Mouse (Mus musculus) Muller cell, postnatal 12 days (primary cell): ENCODE data around the gene Camsap2.
A peak's percentile ranks its signal among the peaks of the same experiment; 100 is the strongest.

Experiments used
- DNase-seq: peaks from one replicate; pipeline ENCODE4 v3.0.0-alpha.2; 2015; ENCODE audit errors: inconsistent ontology term

Gene Camsap2

DNA sequence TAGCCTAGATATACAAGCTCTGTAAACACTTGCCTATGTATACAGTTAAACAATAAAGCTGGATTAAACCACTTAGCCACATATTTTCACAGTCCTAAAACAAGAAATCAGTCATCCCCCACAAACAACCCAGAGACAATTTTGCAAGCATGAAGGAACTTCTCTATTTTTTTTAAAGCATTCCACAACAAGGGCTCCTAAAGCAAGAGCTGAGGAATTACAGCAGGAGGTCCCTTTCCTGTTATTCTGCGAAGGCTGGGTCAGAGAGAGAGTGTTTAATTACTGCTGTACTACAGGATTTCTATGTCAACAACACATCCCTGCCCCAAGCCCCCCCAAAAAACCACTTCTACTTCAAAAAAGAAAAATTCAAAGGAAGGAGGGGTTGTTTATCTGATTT lies 1.6 kb downstream of the Camsap2 start:
- DNase-seq = no peak

GRCm38 (mm10) chr1:136343727-136344126 lies 2.2 kb downstream of the Camsap2 start:
- DNase-seq = no peak

GRCm38 (mm10) chr1:136340541-136340940 lies 5.4 kb downstream of the Camsap2 start:
- no peak for DNase-seq

GRCm38 (mm10) chr1:136334743-136335142 lies 11.2 kb downstream of the Camsap2 start:
- no peak for DNase-seq

DNA sequence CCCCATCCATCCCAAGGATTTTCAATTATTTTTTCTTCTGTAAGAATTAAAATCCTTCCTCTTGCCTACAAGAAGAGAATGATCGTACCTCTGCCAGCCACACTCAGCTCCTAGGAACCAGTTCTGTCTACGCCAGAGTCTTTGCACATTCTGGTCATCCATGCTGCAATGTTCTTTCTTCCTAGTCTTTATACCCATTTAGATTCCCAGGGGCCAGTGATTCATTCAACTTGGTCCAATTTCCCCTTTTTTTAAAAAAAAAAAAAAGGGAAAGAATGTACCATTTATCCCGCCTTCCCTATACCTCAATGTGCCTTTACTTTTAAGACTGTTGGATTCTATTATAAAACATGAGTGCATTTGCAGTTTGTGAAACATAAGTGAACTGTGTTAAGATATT lies 12.4 kb downstream of the Camsap2 start:
- no peak for DNase-seq

GRCm38 (mm10) chr1:136333071-136333470 lies 12.8 kb downstream of the Camsap2 start:
- no peak for DNase-seq

DNA sequence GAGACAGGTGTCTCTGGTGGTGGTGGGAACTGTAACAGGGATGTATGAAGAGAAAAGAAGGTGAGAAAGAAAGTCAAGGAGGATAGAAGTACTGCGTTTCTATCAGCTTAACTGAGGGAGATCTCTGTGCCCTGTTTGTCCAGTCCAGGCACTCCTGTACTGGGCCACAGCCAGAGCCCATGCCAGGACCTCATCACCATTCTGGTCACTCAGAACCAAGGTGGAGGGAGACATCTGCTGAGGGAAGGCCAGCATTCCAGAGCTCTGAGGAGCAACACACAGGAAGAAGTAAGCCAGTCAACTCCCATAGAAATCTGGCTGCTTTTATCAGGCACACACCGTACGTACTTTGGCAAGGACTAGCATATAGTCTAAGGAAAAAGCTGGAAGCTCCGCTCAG lies 14.1 kb downstream of the Camsap2 start:
- no peak for DNase-seq

- no peak for DNase-seq
These were observed 16.5 kb downstream of the Camsap2 start for GRCm38 (mm10) chr1:136329426-136329825.

DNA sequence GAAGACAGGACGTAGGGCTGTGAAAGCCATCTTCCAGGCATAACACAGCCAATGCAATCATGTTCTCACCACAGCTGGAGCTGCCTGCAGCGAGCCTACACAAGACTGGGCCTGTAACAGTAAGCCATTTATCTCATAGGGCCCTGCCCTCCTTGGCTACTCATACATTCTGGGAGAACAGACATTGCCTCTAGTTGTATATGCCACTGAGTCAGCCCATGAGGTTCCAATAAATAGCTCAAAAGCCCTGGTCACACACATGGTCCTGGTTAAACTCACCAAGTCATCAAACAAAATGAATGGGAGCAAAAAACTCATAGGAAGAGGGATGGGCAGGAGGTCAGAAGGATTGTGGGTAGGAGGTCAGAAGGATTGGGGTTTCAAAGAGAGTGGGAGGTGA lies 17.3 kb downstream of the Camsap2 start:
- DNase-seq = no peak

DNA sequence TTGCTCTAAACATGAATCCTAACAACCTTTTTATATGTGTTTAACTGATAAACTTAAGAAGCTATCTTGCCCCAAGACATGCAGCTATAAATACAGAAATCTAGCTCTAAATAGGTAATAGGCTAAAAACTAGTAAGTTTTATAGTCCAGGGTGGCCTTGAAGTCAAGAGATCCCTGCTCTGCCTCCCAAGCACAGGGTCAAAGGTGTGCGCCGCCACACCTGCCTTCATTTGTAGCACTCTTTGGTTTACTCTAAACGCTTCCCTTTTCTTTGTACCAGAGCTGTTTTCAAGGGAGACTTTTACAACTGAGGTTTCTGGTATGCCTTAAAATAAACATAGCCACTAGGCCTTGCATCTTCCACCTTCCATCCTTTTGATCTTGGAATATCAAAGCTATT lies 18.3 kb downstream of the Camsap2 start:
- DNase-seq = no peak

DNA sequence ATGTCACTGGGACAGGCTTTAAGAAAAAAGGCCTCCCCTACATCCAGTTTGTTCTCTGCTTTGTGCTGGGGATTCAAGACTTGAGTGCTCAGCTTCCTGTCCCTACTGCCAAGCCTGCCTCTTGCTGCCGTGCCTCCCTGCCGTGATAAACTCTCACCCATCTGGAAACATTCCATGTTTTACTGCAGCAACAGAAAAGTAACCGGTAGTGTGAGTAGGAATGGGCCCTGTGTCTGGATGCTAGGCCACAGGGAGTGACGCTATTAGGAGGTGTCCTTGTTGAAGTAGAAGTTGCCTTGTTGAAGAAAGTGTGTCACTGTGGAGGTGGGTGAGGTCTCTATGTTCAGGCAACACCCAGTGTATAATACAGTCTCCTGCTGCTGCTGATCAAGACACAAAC lies 20.0 kb downstream of the Camsap2 start:
- DNase-seq = peak; percentile 65

- DNase-seq = no peak
These were observed 23.6 kb downstream of the Camsap2 start for GRCm38 (mm10) chr1:136322331-136322730.

- DNase-seq = no peak
These were observed 29.6 kb downstream of the Camsap2 start for GRCm38 (mm10) chr1:136316317-136316716.

- DNase-seq = no peak
These were observed 36.7 kb downstream of the Camsap2 start for GRCm38 (mm10) chr1:136309193-136309592.

DNA sequence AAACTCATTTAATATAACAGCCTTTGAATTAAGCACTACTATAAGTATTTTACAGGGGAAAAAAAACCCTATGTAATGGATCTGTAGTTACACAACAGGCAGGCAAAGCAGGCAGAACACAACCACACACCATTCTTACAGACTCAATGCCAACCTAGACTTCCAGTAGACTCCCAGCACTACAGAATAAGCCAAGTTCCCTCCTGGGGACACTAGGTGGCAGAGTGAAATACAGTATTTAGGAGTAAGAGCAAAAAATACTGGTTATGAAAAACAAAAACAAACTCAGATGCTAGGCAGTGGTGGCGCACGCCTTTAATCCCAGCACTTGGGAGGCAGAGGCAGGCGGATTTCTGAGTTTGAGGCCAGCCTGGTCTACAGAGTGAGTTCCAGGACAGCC lies 39.5 kb downstream of the Camsap2 start:
- no peak for DNase-seq

GRCm38 (mm10) chr1:136293961-136294360 lies 51.9 kb downstream of the Camsap2 start:
- no peak for DNase-seq

DNA sequence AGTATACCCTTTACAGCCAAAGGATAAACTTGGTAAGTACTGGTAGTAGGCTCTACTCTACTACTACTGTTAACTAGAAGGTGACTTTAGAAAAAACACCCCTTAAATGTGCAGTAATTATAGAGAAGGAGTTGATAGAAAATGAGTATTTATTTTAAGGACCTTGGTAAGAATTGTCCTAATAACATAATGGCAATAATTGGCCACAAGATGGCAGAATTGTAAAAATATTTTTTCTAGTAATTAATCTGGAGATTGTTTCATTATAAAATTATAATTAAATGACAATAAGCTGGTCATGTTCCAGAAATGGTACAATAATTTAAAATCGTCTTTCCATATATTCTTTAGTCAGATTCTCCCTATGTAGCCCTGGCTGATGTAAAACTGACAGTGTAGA lies 56.1 kb downstream of the Camsap2 start:
- DNase-seq = no peak

- no peak for DNase-seq
These were observed 68.5 kb downstream of the Camsap2 start for GRCm38 (mm10) chr1:136277366-136277765.

GRCm38 (mm10) chr1:136268224-136268623 lies 77.7 kb downstream of the Camsap2 start:
- no peak for DNase-seq

- DNase-seq = no peak
These were observed 79.8 kb downstream of the Camsap2 start for GRCm38 (mm10) chr1:136266127-136266526.

DNA sequence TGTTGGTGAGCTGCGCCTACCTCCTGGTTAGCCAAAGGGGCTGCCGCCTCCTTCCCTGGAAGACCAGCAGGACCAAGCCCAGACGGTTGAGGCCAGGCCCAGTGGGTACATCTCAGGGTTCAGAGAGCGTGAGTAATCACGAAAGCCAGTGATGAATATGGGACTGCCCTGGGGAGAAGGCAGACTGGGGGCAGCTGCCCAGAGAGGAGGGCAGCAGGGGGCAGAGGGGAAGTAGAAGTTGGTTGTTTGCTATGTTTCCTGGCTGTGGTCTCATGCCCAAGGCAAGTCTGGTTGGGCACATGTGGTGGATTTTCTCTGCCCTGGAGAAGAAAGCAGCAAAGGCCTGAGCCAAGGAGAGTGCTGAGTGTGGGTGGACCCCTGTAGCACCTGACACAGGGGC lies 82.5 kb downstream of the Camsap2 start:
- no peak for DNase-seq

- DNase-seq = no peak
These were observed 85.2 kb downstream of the Camsap2 start, which contains the start of gene Gpr25 for GRCm38 (mm10) chr1:136260635-136261238. Gene Gpr25, minus strand, starts transcription at chr1:136260873.

DNA sequence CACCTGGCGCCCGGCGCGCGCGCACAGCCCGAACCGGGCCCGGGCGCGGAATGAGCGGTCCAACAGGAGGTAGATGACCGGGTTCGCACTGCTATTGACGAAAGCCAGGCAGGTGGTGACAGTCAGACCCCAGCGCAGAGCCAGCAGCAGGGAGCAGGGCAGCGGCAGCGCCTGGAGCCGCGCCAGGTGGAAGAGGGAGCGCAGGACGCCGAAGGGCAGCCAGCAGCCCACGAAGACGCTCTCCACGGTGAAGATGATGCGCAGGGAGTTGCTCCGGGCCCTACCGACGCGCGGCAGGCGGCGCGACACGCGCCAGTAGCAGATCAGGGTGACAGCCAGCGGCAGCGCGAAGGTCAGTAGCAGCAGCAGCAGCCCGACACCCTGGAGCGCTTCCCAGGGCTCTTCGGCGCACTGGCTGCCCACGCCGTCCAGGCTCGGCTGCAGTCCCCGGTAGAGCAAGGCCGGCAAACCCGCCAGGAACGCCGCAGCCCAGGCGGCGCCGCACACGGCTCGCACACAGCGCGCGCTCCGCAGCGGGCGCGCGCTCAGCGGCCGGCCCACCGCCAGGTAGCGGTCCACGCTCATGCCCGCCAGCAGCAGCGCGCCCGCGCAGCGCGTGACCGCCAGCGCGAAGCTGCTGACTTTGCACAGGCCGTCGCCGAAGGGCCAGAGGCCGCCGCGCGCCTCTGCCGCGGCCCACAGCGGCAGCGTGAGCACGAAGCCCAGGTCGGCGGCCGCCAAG lies 85.8 kb downstream of the Camsap2 start:
- peak; percentile 66 for DNase-seq

- no peak for DNase-seq
These were observed 86.4 kb downstream of the Camsap2 start for GRCm38 (mm10) chr1:136259543-136259892.
